Mouse (Mus musculus) olfactory bulb, adult 2 months (tissue): Measurements from ENCODE around the gene Wdr72.

Experiments
- CTCF ChIP-seq: fragments of 200-500 bp; IDR thresholded peaks from 2 replicates; pipeline ENCODE4 v1.5.1; 2012; ENCODE audit warnings: low read depth, mild to moderate bottlenecking, low read length, moderate library complexity; ENCODE audit not compliant: insufficient read depth
- POLR2A ChIP-seq: fragments of 200-500 bp; IDR thresholded peaks from 2 replicates; pipeline ENCODE4 v1.6.1; 2012; ENCODE audit warnings: mild to moderate bottlenecking, low read depth, low read length, moderate library complexity; ENCODE audit not compliant: insufficient read depth

DNA sequence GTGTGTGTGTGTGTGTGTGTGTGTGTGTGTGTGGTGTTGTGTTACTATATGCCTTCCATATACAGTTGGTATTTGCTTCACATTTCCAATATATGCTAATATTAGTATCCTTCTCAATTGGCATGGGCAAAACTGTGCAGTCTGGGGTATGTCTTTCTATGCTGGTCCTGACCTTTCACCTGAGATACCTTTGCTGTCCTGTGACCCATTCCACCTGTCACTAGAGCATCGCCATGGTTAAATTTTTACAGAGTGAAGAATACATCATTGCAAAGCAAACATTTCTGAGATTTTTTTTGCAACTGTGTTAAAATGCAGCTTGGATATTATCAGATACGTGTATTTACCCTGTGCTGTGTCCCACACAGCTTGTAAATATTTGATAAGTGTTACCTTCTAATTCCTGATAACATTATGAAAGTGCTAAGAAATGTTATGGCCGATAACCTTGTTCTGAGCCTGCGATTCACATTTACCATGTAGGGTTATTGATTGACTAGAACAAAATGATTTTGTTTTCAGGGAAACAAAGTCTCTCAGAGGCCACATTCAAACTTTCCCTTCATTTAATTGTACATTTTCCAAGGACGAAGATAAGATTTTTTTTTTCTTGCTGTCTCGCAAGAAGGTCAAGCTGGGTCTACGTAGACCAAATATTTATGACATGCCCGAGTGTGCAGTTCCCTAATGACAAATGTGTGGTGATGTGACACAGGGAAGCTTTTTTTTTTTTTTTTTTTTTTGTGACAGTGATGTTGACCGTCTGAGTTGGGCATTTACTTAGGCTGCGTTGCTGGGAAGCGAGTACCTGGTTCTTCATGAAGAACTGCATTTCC is 214.2 kb downstream of the Wdr72 start:
- TF ChIP-seq CTCF (no peak), POLR2A (no peak)
